Mouse (Mus musculus) embryonic facial prominence, embryonic 14.5 days (tissue): Measurements from ENCODE around the gene Csad. TPM values are rescaled to one million over a fixed set of nuclear protein-coding genes. Genes with fewer than 3 reads are reported as not detected.

ENCODE experiments used
- ATAC-seq: fragments of 200-750 bp; cut with Nextera tagmentation; 2 replicates; pipeline ENCODE4 v1.8.0; 2017; ENCODE audit warnings: low read depth, moderate number of reproducible peaks, moderate TSS enrichment
- DNase-seq: peaks from one replicate; pipeline ENCODE4 v3.0.0-alpha.2; 2015; ENCODE audit warnings: low spot score
- H3K27ac ChIP-seq: fragments of 300-500 bp; sonication (generic); replicated peaks from 2 replicates; pipeline ENCODE4 v1.5.1; 2014; ENCODE audit warnings: low read depth, mild to moderate bottlenecking, low read length, moderate library complexity
- H3K27me3 ChIP-seq: fragments of 300-500 bp; sonication (generic); replicated peaks from 2 replicates; pipeline ENCODE4 v1.6.1; 2014; ENCODE audit warnings: low read length; ENCODE audit not compliant: control insufficient read depth, insufficient read depth
- H3K36me3 ChIP-seq: fragments of 300-500 bp; sonication (generic); 2 replicates; pipeline ENCODE4 v1.6.1; 2014; ENCODE audit warnings: low read length, mixed read lengths; ENCODE audit not compliant: control insufficient read depth, insufficient read depth
- H3K4me1 ChIP-seq: fragments of 300-500 bp; sonication (generic); 2 replicates; pipeline ENCODE4 v1.6.1; 2014; ENCODE audit warnings: antibody characterized with exemption, low read length; ENCODE audit not compliant: control insufficient read depth, insufficient read depth
- H3K4me2 ChIP-seq: fragments of 300-500 bp; sonication (generic); 2 replicates; pipeline ENCODE4 v1.6.1; 2014; ENCODE audit warnings: low read depth, mild to moderate bottlenecking, low read length, moderate library complexity, mixed read lengths
- H3K4me3 ChIP-seq: fragments of 300-500 bp; sonication (generic); 2 replicates; pipeline ENCODE4 v1.5.1; 2014; ENCODE audit warnings: low read depth, mild to moderate bottlenecking, low read length
- H3K9ac ChIP-seq: fragments of 300-500 bp; sonication (generic); 2 replicates; pipeline ENCODE4 v1.6.1; 2014; ENCODE audit warnings: low read depth, mild to moderate bottlenecking, low read length, moderate library complexity, mixed read lengths
- H3K9me3 ChIP-seq: fragments of 300-500 bp; sonication (generic); 2 replicates; pipeline ENCODE4 v1.6.1; 2016; ENCODE audit warnings: low read length; ENCODE audit not compliant: control insufficient read depth
- WGBS: fragments of 180-500 bp; shearing (Covaris S2); extraction: QIAGEN DNeasy Blood & Tissue Kit; methylation state at CpG from one replicate; pipeline ENCODE4 v1.1.7; 2014; 5-methylcytosine and 5-hydroxymethylcytosine counted together
- polyA plus RNA-seq: library from polyadenylated mRNA; unstranded; fragments of >200 nt; fragmentation: Nextera tagmentation; extraction: Ambion mirVana; gene quantifications from 2 replicates; pipeline ENCODE4 v1.2.1, GENCODE M21; 2014

The Csad gene
- polyA plus RNA-seq, 1 experiment from 2014 or later: 63.6 TPM

DNA sequence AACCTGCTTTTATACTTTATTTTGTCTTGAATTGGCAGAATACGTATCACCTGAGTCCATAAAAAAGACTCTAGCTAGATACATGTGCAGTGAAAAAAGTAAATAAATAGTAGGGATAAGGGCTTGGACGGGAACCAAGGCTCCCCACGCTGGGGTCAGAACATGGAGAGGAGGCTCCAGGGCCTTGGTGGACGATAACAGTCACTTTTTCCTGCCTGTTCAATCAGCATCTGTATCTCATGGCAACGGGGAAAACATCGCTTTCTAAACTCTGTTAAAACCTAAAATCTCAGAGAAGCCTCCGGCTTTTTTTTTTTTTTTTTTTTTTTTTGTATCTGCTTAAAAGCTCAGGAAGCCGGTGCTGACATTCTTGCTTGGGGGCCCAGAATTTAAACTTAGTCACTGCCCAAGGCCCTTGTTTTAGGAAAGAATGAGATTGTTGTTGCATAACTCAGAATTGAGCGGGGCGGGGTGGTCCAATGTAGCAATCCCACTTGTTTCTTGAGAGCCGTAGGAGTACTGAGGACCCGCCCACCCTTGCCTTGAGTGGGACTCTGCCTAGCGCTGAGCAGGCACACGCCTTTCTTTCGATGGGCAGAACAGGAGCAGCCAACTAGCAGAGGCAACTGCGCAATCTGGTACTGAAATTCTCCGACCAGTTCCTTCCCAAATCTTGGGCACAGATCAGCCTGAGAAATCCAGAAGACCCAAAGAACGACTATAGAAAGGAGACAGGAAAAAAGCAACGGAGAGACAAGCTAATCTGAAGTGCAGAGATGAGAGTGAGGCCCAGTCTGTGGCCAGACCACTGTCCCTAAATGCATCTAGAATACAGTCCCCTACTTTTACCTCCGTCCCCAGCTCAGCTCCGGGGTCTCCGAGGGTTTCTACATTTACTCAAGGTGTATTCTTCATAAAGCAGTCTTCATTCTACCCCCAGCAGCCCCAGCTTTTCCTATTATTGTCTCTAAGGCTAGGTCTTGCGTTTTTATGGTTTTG lies 61.3 kb downstream of the Csad start:
- 43% methylated on average over 23 of the region's 23 CpGs for WGBS
- Histone ChIP-seq H3K27ac (no peak overlapping the region), H3K27me3 (peaks cover 32% of the 10 kb centered on the region), H3K9ac (no peak overlapping the region), H3K9me3 (no peaks in the 10 kb centered on the region), H3K4me3 (no peak overlapping the region), H3K4me1 (peaks cover 11% of the 10 kb centered on the region; the same call in 1 of the 2 replicates), H3K36me3 (no peaks in the 10 kb centered on the region), H3K4me2 (no peak overlapping the region)
- DNase-seq (peak; percentile 68), ATAC-seq (0 out of 2 replicates have a peak, but pooled peaks have one; percentile 56)

DNA sequence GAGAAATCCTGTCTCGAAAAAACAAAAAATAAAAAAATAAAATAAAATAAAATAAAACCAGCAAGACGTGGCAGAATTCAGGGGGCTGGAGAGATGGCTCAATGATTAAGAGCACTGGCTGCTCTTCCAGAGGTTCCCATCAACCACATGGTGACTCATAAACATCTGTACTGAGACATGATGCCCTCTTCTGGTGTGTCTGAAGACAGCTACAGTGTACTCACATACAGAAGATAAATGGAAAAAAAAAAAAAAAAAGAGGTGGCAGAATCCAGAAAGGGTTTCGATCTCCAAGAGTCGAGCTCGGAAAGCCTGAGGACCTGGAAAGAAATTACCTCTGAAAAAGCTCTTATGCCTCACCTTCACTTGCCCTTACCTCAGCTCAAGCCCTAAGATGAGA lies 63.4 kb downstream of the Csad start:
- Histone ChIP-seq H3K4me1 (peaks cover 14% of the 10 kb centered on the region), H3K27ac (no peak overlapping the region), H3K9me3 (no peaks in the 10 kb centered on the region), H3K9ac (no peak overlapping the region), H3K27me3 (peaks cover 31% of the 10 kb centered on the region), H3K4me3 (no peak overlapping the region), H3K4me2 (no peak overlapping the region), H3K36me3 (no peaks in the 10 kb centered on the region)
- DNase-seq (no peak), ATAC-seq (no peak)
- WGBS: 81% methylated on average over 5 of the region's 5 CpGs

- peak; percentile 100 for ATAC-seq
- no peaks in the 10 kb centered on the region for H3K9me3 ChIP-seq
- peak; percentile 97 for DNase-seq
- peaks cover 7% of the 10 kb centered on the region; the same call in 1 of the 2 replicates for H3K4me1 ChIP-seq
- peak within 1 kb of the TSS; percentile 71 for H3K27ac ChIP-seq
- 1% methylated on average over 33 of the region's 50 CpGs for WGBS
- peak within 1 kb of the TSS; percentile 87 for H3K9ac ChIP-seq
- H3K36me3 ChIP-seq: peaks cover 21% of the 10 kb centered on the region; the same call in 1 of the 2 replicates
- H3K4me2 ChIP-seq: peak within 1 kb of the TSS; percentile 79
- peak within 1 kb of the TSS; percentile 84 for H3K4me3 ChIP-seq
- no peaks in the 10 kb centered on the region for H3K27me3 ChIP-seq
These were observed 68.3 kb downstream of the Csad start, which contains the start of gene Spryd3 for GRCm38 (mm10) chr15:102136129-102136758. Gene Spryd3, minus strand, starts transcription at chr15:102136234.

DNA sequence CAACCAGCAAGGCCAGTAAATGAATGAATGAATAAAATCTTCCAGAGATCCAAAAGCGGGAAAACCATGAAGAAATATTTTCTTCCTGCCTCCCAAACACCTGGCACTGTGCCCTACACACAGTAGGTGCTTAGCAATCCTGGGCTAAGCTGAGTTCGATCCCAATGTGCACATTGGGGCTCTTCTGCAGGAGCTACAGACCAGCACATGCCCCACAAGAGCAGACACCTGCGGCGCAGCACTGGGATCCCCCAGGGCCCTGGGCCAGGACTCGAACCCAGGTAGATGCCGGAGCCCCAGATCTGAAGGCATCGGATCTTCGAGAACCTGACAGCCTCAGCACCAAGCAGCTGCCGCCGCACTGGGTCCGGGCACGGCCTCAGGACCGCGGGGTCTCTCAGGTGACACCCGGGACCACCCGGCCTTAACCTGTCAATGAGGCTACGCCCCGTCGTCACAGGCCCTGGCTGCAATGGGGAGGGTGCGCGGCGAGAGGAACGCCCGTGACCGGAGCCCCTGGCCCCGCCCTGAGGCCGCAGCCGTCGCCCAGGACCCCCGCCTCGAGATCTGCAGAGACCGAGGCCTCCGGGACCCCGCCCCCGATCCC lies 68.9 kb downstream of the Csad start:
- Histone ChIP-seq H3K27me3 (no peaks in the 10 kb centered on the region), H3K4me3 (peak overlapping the region; percentile 84), H3K4me1 (peaks cover 7% of the 10 kb centered on the region; the same call in 1 of the 2 replicates), H3K36me3 (peaks cover 28% of the 10 kb centered on the region; the same call in 1 of the 2 replicates), H3K27ac (peak overlapping the region; percentile 71), H3K9me3 (no peaks in the 10 kb centered on the region), H3K9ac (peak overlapping the region; percentile 87), H3K4me2 (peak overlapping the region; percentile 79)
- DNase-seq (no peak), ATAC-seq (peak; percentile 66)
- 7% methylated on average over 16 of the region's 35 CpGs for WGBS

DNA sequence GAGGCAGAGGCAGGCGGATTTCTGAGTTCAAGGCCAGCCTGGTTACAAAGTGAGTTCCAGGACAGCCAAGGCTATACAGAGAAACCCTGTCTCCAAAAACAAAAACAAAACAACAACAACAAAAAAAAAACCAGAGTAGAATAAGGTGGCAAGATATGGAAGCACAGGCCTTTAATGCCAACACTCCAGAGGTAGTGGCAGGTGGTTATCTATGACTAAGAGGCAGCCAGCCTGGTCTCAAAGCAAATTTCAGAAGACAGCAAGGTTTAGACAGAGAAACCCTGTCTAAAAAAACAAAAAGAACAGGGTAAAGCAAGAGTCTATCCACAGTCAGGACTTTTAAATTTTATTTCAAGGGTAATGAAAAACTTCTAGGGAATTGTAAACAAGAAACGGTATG lies 69.8 kb downstream of the Csad start:
- Histone ChIP-seq H3K4me2 (peak overlapping the region; percentile 79), H3K36me3 (peaks cover 37% of the 10 kb centered on the region), H3K27me3 (no peaks in the 10 kb centered on the region), H3K4me1 (peaks cover 7% of the 10 kb centered on the region; the same call in 1 of the 2 replicates), H3K27ac (0 out of 2 replicates have a peak overlapping the region, but pooled peaks have one; percentile 71), H3K4me3 (0 out of 2 replicates have a peak overlapping the region, but pooled peaks have one; percentile 84), H3K9me3 (no peaks in the 10 kb centered on the region), H3K9ac (peak overlapping the region; percentile 87; the same call in 1 of the 2 replicates)
- DNase-seq (no peak), ATAC-seq (no peak)
- 75% methylated on average over 2 of the region's 2 CpGs for WGBS

GRCm38 (mm10) chr15:102133314-102133713 lies 71.2 kb downstream of the Csad start:
- 81% methylated on average over 9 of the region's 9 CpGs for WGBS
- Histone ChIP-seq H3K27me3 (no peaks in the 10 kb centered on the region), H3K27ac (no peak overlapping the region), H3K36me3 (peaks cover 51% of the 10 kb centered on the region), H3K4me2 (no peak overlapping the region), H3K9me3 (no peaks in the 10 kb centered on the region), H3K4me3 (no peak overlapping the region), H3K4me1 (peaks cover 7% of the 10 kb centered on the region; the same call in 1 of the 2 replicates), H3K9ac (0 out of 2 replicates have a peak overlapping the region, but pooled peaks have one; percentile 9)
- DNase-seq: no peak
- ATAC-seq: no peak
